10 mouse cellular contexts compared by ENCODE assay signal in the genomic region with DNA sequence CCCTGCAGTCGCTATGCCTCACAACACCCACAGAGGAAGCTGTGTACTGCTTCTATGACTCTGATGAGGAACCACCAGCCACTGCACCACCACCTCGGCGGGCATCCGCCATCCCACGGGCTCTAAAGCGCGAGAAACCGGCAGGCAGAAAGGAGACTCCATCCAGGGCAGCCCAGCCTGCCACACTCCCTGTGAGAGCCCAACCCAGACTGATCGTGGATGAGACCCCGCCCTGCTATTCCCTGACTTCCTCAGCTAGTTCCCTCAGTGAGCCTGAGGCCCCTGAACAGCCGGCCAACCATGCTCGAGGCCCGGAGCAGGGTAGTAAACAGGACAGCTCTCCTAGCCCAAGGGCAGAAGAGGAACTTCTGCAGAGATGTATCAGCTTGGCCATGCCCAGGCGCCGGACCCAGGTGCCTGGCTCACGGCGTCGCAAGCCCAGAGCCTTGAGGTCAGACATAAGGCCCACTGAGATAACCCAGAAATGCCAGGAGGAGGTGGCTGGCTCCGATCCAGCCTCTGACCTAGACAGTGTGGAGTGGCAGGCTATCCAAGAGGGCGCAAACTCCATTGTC. TPM values are rescaled to one million over a fixed set of nuclear protein-coding genes. Genes with fewer than 3 reads are reported as not detected.
A peak's percentile ranks its signal among the peaks of the same experiment; 100 is the strongest.
DNase-seq lines count a peak whose midpoint lies in the region; ATAC-seq lines count a peak whose summit lies in the region.
"Had no signal": no experiment of that assay in that cellular context is flagged by ENCODE, and none has a peak within 500 bp of the region (broad histone marks: within the 10 kb centered on the region; RNA-seq: fewer than 3 reads in every experiment).

No protein-coding gene starts in this region.

- ATAC-seq in lung, embryonic 15.5 days (ENCODE audit: borderline replicate concordance, extremely low read depth, low FRiP score, low TSS enrichment): no peak

- no peaks in the 10 kb centered on the region for H3K9me3 ChIP-seq in lung, embryonic 15.5 days

- intact Hi-C loops in gastrocnemius, postnatal 14 days (cut with DNase I; ENCODE audit: low total_unique reads): no loop called here

- H3K36me3 ChIP-seq in lung, embryonic 15.5 days: 0 out of 2 replicates have a peak, but pooled peaks cover 4% of the 10 kb centered on the region

- H3K4me2 ChIP-seq in lung, embryonic 15.5 days: peak overlapping the region; percentile 4; the same call in 1 of the 2 replicates

- H3K4me3 ChIP-seq in lung, embryonic 15.5 days: no peak overlapping the region

- H3K27ac ChIP-seq in lung, embryonic 15.5 days: no peak overlapping the region

- peak; percentile 48 for DNase-seq in gastrocnemius, postnatal 14 days
- no peak for DNase-seq in gastrocnemius, postnatal 4 days (ENCODE audit: low spot score in 2 of 2)
- no peak for DNase-seq in lung, postnatal 25 days (ENCODE audit: low spot score)
- DNase-seq in cerebellum, postnatal 14 days: peak; percentile 67 to 75
- peak; percentile 43 to 65 for DNase-seq in spleen, postnatal 10 days (ENCODE audit: low spot score in 2 of 2)
- DNase-seq in thymus, postnatal 25 days: no peak
- DNase-seq in ovary, postnatal 36 days (ENCODE audit: low spot score): no peak
- DNase-seq: adrenal gland, postnatal 10 days; right cerebral cortex, postnatal 14 days had no signal

- 31% methylated on average over 20 of the region's 20 CpGs for WGBS in lung, embryonic 15.5 days

- H3K4me1 ChIP-seq in lung, embryonic 15.5 days: peaks cover 31% of the 10 kb centered on the region

- H3K27me3 ChIP-seq in lung, embryonic 15.5 days: peaks cover 84% of the 10 kb centered on the region

- H3K9ac ChIP-seq in lung, embryonic 15.5 days: no peak overlapping the region

RNA-seq across cellular contexts. Expression of gene 2310011J03Rik, which starts 6.6 kb away (rescaled TPM):
- 1 to 10 TPM; 7.6 to 8.3 TPM for total RNA-seq in gastrocnemius, postnatal 14 days (2021)
- 10 to 100 TPM; 16.7 to 17.6 TPM for total RNA-seq in gastrocnemius, postnatal 4 days (2021)
- polyA plus RNA-seq in lung, embryonic 15.5 days (2015; fragmentation: Nextera tagmentation; extraction: Ambion mirVana): 47.7 and 51.9 TPM in 2 replicates

RNA-seq across cellular contexts. Expression of gene Pcsk4, which starts 15.6 kb away (rescaled TPM):
- total RNA-seq in gastrocnemius, postnatal 14 days (2021): 1 to 10 TPM in 1 of 2 experiments, under 1 TPM in 1; 0.53 to 1.2 TPM
- total RNA-seq in gastrocnemius, postnatal 4 days (2021): 1 to 10 TPM; 1.0 to 1.5 TPM
- 3.4 and 4.0 TPM in 2 replicates for polyA plus RNA-seq in lung, embryonic 15.5 days (2015; fragmentation: Nextera tagmentation; extraction: Ambion mirVana)

RNA-seq across cellular contexts. Expression of gene Reep6, which starts 16.0 kb away (rescaled TPM):
- 1 to 10 TPM; 1.9 to 2.5 TPM for total RNA-seq in gastrocnemius, postnatal 14 days (2021)
- 1 to 10 TPM; 2.7 to 4.1 TPM for total RNA-seq in gastrocnemius, postnatal 4 days (2021)
- 13.8 and 14.2 TPM in 2 replicates for polyA plus RNA-seq in lung, embryonic 15.5 days (2015; fragmentation: Nextera tagmentation; extraction: Ambion mirVana)

RNA-seq across cellular contexts. Expression of gene Apc2, which starts 17.9 kb away (rescaled TPM):
- total RNA-seq in gastrocnemius, postnatal 14 days (2021): 1 to 10 TPM in 1 of 2 experiments, under 1 TPM in 1; 0.93 to 1.2 TPM
- total RNA-seq in gastrocnemius, postnatal 4 days (2021): 1 to 10 TPM in 1 of 2 experiments, under 1 TPM in 1; 0.73 to 2.1 TPM
- polyA plus RNA-seq in lung, embryonic 15.5 days (2015; fragmentation: Nextera tagmentation; extraction: Ambion mirVana): 0.59 and 1.3 TPM in 2 replicates

RNA-seq across cellular contexts. Expression of gene Rps15, which starts 21.5 kb away (rescaled TPM):
- 100 to 1,000 TPM; 741 to 829 TPM for total RNA-seq in gastrocnemius, postnatal 14 days (2021)
- 1,000 to 10,000 TPM; 1,165 to 1,300 TPM for total RNA-seq in gastrocnemius, postnatal 4 days (2021)
- 907 and 974 TPM in 2 replicates for polyA plus RNA-seq in lung, embryonic 15.5 days (2015; fragmentation: Nextera tagmentation; extraction: Ambion mirVana)

Comparison
In these comparisons a context has a peak if more than half of its experiments do, and no peak if none do; other contexts are left out.
1. DNase-seq: peak in gastrocnemius, postnatal 14 days (single experiment), cerebellum, postnatal 14 days (2 of 2) and spleen, postnatal 10 days (2 of 2); none in gastrocnemius, postnatal 4 days (0 of 2), lung, postnatal 25 days (single experiment), thymus, postnatal 25 days (single experiment) and ovary, postnatal 36 days (single experiment).